ENCODE assay signal across 30 mouse cellular contexts in the genomic region with DNA sequence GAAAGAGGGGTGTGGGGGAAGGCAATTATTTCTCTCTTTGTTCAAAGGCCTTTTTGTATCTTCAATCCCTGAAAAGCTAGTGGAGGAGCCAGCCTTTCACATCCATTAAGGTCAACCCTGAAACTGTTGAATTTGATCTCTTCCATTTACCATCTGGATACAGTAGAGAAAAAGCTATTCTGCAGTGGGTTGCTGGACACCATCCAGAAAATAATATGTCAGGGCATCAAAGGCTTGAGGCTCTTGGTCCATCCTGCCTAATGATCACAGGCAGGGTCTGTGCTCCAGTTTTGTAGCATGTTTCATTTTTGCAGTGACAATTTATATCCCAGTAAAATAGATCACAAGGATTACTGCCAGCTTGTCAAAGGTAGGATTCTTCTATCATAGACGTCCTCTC. TPM values are rescaled to one million over a fixed set of nuclear protein-coding genes. Genes with fewer than 3 reads are reported as not detected.
A peak's percentile ranks its signal among the peaks of the same experiment; 100 is the strongest.
DNase-seq lines count a peak whose midpoint lies in the region; ATAC-seq and TF ChIP-seq lines count a peak whose summit lies in the region.
"Had no signal": no experiment of that assay in that cellular context is flagged by ENCODE, and none has a peak within 500 bp of the region (broad histone marks: within the 10 kb centered on the region; RNA-seq: fewer than 3 reads in every experiment).

No protein-coding gene starts in this region.

- H3K9me3 ChIP-seq in forebrain, embryonic 15.5 days: no peaks in the 10 kb centered on the region; the same call in 1 of the 2 replicates
- no peaks in the 10 kb centered on the region for H3K9me3 ChIP-seq in forebrain, embryonic 12.5 days
- H3K9me3 ChIP-seq in midbrain, embryonic 15.5 days: no peaks in the 10 kb centered on the region
- H3K9me3 ChIP-seq in midbrain, embryonic 13.5 days: peaks cover 6% of the 10 kb centered on the region
- 0 out of 2 replicates have a peak, but pooled peaks cover 2% of the 10 kb centered on the region for H3K9me3 ChIP-seq in forebrain, postnatal 0 days (ENCODE audit: low read length)
- H3K9me3 ChIP-seq: embryonic facial prominence, embryonic 15.5 days; intestine, embryonic 15.5 days; limb, embryonic 10.5 days; limb, embryonic 15.5 days; liver, embryonic 13.5 days; midbrain, embryonic 12.5 days; neural tube, embryonic 12.5 days had no signal

- peaks cover 13% of the 10 kb centered on the region for H3K4me1 ChIP-seq in forebrain, embryonic 15.5 days
- no peaks in the 10 kb centered on the region; the same call in 1 of the 2 replicates for H3K4me1 ChIP-seq in forebrain, embryonic 12.5 days
- H3K4me1 ChIP-seq in midbrain, embryonic 15.5 days: 0 out of 2 replicates have a peak, but pooled peaks cover 4% of the 10 kb centered on the region
- H3K4me1 ChIP-seq in midbrain, embryonic 13.5 days (replicated peaks): no peaks in the 10 kb centered on the region; the same call in 1 of the 2 replicates
- H3K4me1 ChIP-seq in forebrain, postnatal 0 days (ENCODE audit: insufficient read depth): no peaks in the 10 kb centered on the region
- H3K4me1 ChIP-seq: embryonic facial prominence, embryonic 15.5 days; intestine, embryonic 15.5 days; limb, embryonic 10.5 days; limb, embryonic 15.5 days; neural tube, embryonic 12.5 days had no signal

- peak; percentile 7 for DNase-seq in Muller cell, postnatal 12 days (ENCODE audit: inconsistent ontology term)
- no peak for DNase-seq in forebrain, postnatal 0 days
- DNase-seq in cerebellum, postnatal 4 days (ENCODE audit: low spot score in 2 of 2): no peak
- no peak for DNase-seq in layer of hippocampus, postnatal 36 days
- DNase-seq: adrenal gland, postnatal 25 days; cerebellum, adult 2 months; gastrocnemius, postnatal 25 days; heart, adult 2 months; heart, postnatal 4 days; kidney, adult 2 months; liver, embryonic 13.5 days; lung, adult 18-20 months; lung, postnatal 10 days; right cerebral cortex, postnatal 4 days; thymus, postnatal 4 days had no signal

- no peak overlapping the region for H3K9ac ChIP-seq in forebrain, embryonic 15.5 days (replicated peaks)
- H3K9ac ChIP-seq in forebrain, embryonic 12.5 days: no peak overlapping the region
- no peak overlapping the region for H3K9ac ChIP-seq in midbrain, embryonic 15.5 days
- H3K9ac ChIP-seq in midbrain, embryonic 13.5 days (replicated peaks): no peak overlapping the region
- H3K9ac ChIP-seq in forebrain, postnatal 0 days: no peak overlapping the region
- H3K9ac ChIP-seq: embryonic facial prominence, embryonic 15.5 days; heart, embryonic 12.5 days; intestine, embryonic 15.5 days; limb, embryonic 15.5 days; liver, embryonic 13.5 days; midbrain, embryonic 12.5 days; neural tube, embryonic 12.5 days had no signal

- WGBS in forebrain, embryonic 15.5 days: 12% methylated on average over 1 of the region's 1 CpGs
- WGBS in forebrain, embryonic 12.5 days: 45% methylated on average over 1 of the region's 1 CpGs
- WGBS in midbrain, embryonic 15.5 days: 37% methylated on average over 1 of the region's 1 CpGs
- WGBS in midbrain, embryonic 13.5 days: 63% methylated on average over 1 of the region's 1 CpGs
- 11% methylated on average over 1 of the region's 1 CpGs for WGBS in forebrain, postnatal 0 days

- H3K4me3 ChIP-seq in forebrain, embryonic 15.5 days: no peak overlapping the region
- no peak overlapping the region for H3K4me3 ChIP-seq in forebrain, embryonic 12.5 days (replicated peaks)
- H3K4me3 ChIP-seq in midbrain, embryonic 15.5 days: no peak overlapping the region
- no peak overlapping the region for H3K4me3 ChIP-seq in midbrain, embryonic 13.5 days (replicated peaks)
- H3K4me3 ChIP-seq in forebrain, postnatal 0 days (ENCODE audit: low read depth, low read length): no peak overlapping the region
- H3K4me3 ChIP-seq: embryonic facial prominence, embryonic 10.5 days; embryonic facial prominence, embryonic 15.5 days; heart, adult 2 months; heart, embryonic 12.5 days; intestine, embryonic 15.5 days; layer of hippocampus, adult 2 months; limb, embryonic 10.5 days; limb, embryonic 15.5 days; liver, embryonic 13.5 days; midbrain, embryonic 12.5 days; myocyte; neural tube, embryonic 12.5 days had no signal

- peak; percentile 32; the same call in 1 of the 2 replicates for ATAC-seq in forebrain, embryonic 15.5 days (replicated peaks)
- no peak; the same call in 1 of the 2 replicates for ATAC-seq in forebrain, embryonic 12.5 days (ENCODE audit: low FRiP score)
- ATAC-seq in midbrain, embryonic 15.5 days (replicated peaks): peak; percentile 74
- ATAC-seq in midbrain, embryonic 13.5 days: no peak
- ATAC-seq in forebrain, postnatal 0 days: peak; percentile 42
- ATAC-seq: hindbrain, embryonic 16.5 days had no signal

- H3K27ac ChIP-seq in forebrain, embryonic 15.5 days (replicated peaks): no peak overlapping the region
- H3K27ac ChIP-seq in forebrain, embryonic 12.5 days: no peak overlapping the region
- no peak overlapping the region for H3K27ac ChIP-seq in midbrain, embryonic 15.5 days
- no peak overlapping the region for H3K27ac ChIP-seq in midbrain, embryonic 13.5 days
- no peak overlapping the region for H3K27ac ChIP-seq in forebrain, postnatal 0 days (ENCODE audit: low read depth, low read length)
- H3K27ac ChIP-seq: embryonic facial prominence, embryonic 10.5 days; embryonic facial prominence, embryonic 15.5 days; heart, adult 2 months; intestine, embryonic 15.5 days; layer of hippocampus, adult 2 months; limb, embryonic 10.5 days; limb, embryonic 15.5 days; liver, embryonic 13.5 days; midbrain, embryonic 12.5 days; neural tube, embryonic 12.5 days had no signal

- no peaks in the 10 kb centered on the region for H3K36me3 ChIP-seq in forebrain, embryonic 15.5 days
- H3K36me3 ChIP-seq in forebrain, embryonic 12.5 days (replicated peaks): no peaks in the 10 kb centered on the region
- no peaks in the 10 kb centered on the region for H3K36me3 ChIP-seq in midbrain, embryonic 15.5 days (replicated peaks)
- H3K36me3 ChIP-seq in midbrain, embryonic 13.5 days: no peaks in the 10 kb centered on the region
- H3K36me3 ChIP-seq in forebrain, postnatal 0 days (ENCODE audit: insufficient read depth): no peaks in the 10 kb centered on the region
- H3K36me3 ChIP-seq: embryonic facial prominence, embryonic 15.5 days; intestine, embryonic 15.5 days; midbrain, embryonic 12.5 days; neural tube, embryonic 12.5 days had no signal

- H3K27me3 ChIP-seq in forebrain, embryonic 15.5 days: no peaks in the 10 kb centered on the region
- no peaks in the 10 kb centered on the region for H3K27me3 ChIP-seq in forebrain, embryonic 12.5 days
- H3K27me3 ChIP-seq in midbrain, embryonic 15.5 days (replicated peaks): no peaks in the 10 kb centered on the region
- H3K27me3 ChIP-seq in midbrain, embryonic 13.5 days: no peaks in the 10 kb centered on the region
- H3K27me3 ChIP-seq in forebrain, postnatal 0 days (ENCODE audit: insufficient read depth, low read length): no peaks in the 10 kb centered on the region
- H3K27me3 ChIP-seq: embryonic facial prominence, embryonic 15.5 days; heart, embryonic 12.5 days; intestine, embryonic 15.5 days; limb, embryonic 15.5 days; liver, embryonic 13.5 days; midbrain, embryonic 12.5 days; neural tube, embryonic 12.5 days had no signal

- no peak for TF ChIP-seq CTCF in forebrain, postnatal 0 days (IDR thresholded peaks at IDR 0.05; ENCODE audit: low read depth)

- no peak overlapping the region for H3K4me2 ChIP-seq in forebrain, embryonic 15.5 days (replicated peaks)
- H3K4me2 ChIP-seq in forebrain, embryonic 12.5 days: no peak overlapping the region
- H3K4me2 ChIP-seq in midbrain, embryonic 15.5 days: no peak overlapping the region
- H3K4me2 ChIP-seq in midbrain, embryonic 13.5 days (replicated peaks): no peak overlapping the region
- H3K4me2 ChIP-seq in forebrain, postnatal 0 days (ENCODE audit: low read depth): no peak overlapping the region
- H3K4me2 ChIP-seq: embryonic facial prominence, embryonic 15.5 days; heart, embryonic 12.5 days; intestine, embryonic 15.5 days; limb, embryonic 15.5 days; liver, embryonic 13.5 days; midbrain, embryonic 12.5 days; neural tube, embryonic 12.5 days had no signal

RNA-seq across cellular contexts. Expression of gene Wars2, which starts 16.1 kb away (rescaled TPM):
- 5.9 and 7.0 TPM in 2 replicates for polyA plus RNA-seq in forebrain, embryonic 15.5 days (2015; fragmentation: Nextera tagmentation; extraction: Ambion mirVana)
- polyA plus RNA-seq in forebrain, embryonic 12.5 days (2016; fragmentation: Nextera tagmentation; extraction: Ambion mirVana): 5.3 and 5.5 TPM in 2 replicates
- 5.0 and 5.6 TPM in 2 replicates for polyA plus RNA-seq in midbrain, embryonic 15.5 days (2015; fragmentation: Nextera tagmentation; extraction: Ambion mirVana)
- polyA plus RNA-seq in midbrain, embryonic 13.5 days (2015; fragmentation: Nextera tagmentation; extraction: Ambion mirVana): 4.9 and 5.7 TPM in 2 replicates
- 8.4 and 9.5 TPM in 2 replicates for total RNA-seq in forebrain, postnatal 0 days (2014; rRNA removed)
- polyA plus RNA-seq in forebrain, postnatal 0 days (2015; fragmentation: Nextera tagmentation; extraction: Ambion mirVana): 2.8 and 4.0 TPM in 2 replicates
- 1 to 10 TPM; 6.3 to 8.5 TPM for total RNA-seq in layer of hippocampus, postnatal 36 days (2021)

Comparison
In these comparisons a context has a peak if more than half of its experiments do, and no peak if none do; other contexts are left out.
1. ATAC-seq: peak in forebrain, embryonic 15.5 days (single experiment), midbrain, embryonic 15.5 days (single experiment) and forebrain, postnatal 0 days (single experiment); none in forebrain, embryonic 12.5 days (single experiment) and midbrain, embryonic 13.5 days (single experiment).